In the genomic region with DNA sequence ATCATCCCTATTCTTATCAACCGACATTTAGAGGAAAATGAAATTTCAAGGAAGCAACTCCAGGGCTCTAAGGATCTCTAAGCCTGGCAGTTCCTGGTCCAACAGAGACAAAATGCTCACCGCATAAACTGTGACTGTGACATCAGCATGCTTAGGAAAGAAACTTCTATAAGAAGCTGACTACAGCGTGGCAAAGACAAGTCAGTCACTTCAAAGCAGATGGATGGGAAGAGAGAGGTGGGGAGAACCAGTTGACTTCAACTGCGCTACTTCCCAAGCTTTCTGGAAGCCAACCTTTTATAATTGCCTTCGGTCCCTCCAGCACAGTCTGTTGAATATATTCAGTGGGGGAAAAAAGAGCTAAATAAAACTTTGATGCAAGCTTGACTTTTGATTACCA, we compare ENCODE assay signal across 27 mouse cellular contexts. TPM values are rescaled to one million over a fixed set of nuclear protein-coding genes. Genes with fewer than 3 reads are reported as not detected.
DNase-seq lines count a peak whose midpoint lies in the region; ATAC-seq lines count a peak whose summit lies in the region.
"Had no signal": no experiment of that assay in that cellular context is flagged by ENCODE, and none has a peak within 500 bp of the region (broad histone marks: within the 10 kb centered on the region; RNA-seq: fewer than 3 reads in every experiment).

No protein-coding gene starts in this region.

- ATAC-seq in forebrain, embryonic 16.5 days, result peak; percentile 51
- no peak for ATAC-seq in midbrain, embryonic 11.5 days (ENCODE audit: low FRiP score)
- ATAC-seq in midbrain, embryonic 13.5 days, result no peak
- ATAC-seq: intestine, postnatal 0 days had no signal

- 78% methylated on average over 5 of the region's 5 CpGs for WGBS in forebrain, embryonic 16.5 days
- WGBS in forebrain, embryonic 10.5 days, result 85% methylated on average over 5 of the region's 5 CpGs
- WGBS in midbrain, embryonic 11.5 days, result 87% methylated on average over 5 of the region's 5 CpGs
- 83% methylated on average over 5 of the region's 5 CpGs for WGBS in midbrain, embryonic 13.5 days

- no peak overlapping the region for H3K27ac ChIP-seq in forebrain, embryonic 16.5 days (ENCODE audit: low read length)
- no peak overlapping the region for H3K27ac ChIP-seq in forebrain, embryonic 10.5 days
- H3K27ac ChIP-seq in midbrain, embryonic 11.5 days (ENCODE audit: low read depth, low read length), result no peak overlapping the region
- no peak overlapping the region for H3K27ac ChIP-seq in midbrain, embryonic 13.5 days
- H3K27ac ChIP-seq: embryonic facial prominence, embryonic 12.5 days; embryonic facial prominence, embryonic 15.5 days; forebrain, embryonic 12.5 days; gastrocnemius, adult 2 months; heart, embryonic 13.5 days; hindbrain, embryonic 12.5 days; hindbrain, embryonic 15.5 days had no signal

- H3K9me3 ChIP-seq in forebrain, embryonic 16.5 days (ENCODE audit: control insufficient read depth, low read length), result peaks cover 2% of the 10 kb centered on the region; the same call in 1 of the 2 replicates
- no peaks in the 10 kb centered on the region for H3K9me3 ChIP-seq in forebrain, embryonic 10.5 days
- H3K9me3 ChIP-seq in midbrain, embryonic 11.5 days (ENCODE audit: control insufficient read depth, low read length), result no peaks in the 10 kb centered on the region; the same call in 1 of the 2 replicates
- H3K9me3 ChIP-seq in midbrain, embryonic 13.5 days, result no peaks in the 10 kb centered on the region
- H3K9me3 ChIP-seq: embryonic facial prominence, embryonic 15.5 days; forebrain, embryonic 12.5 days; G1E; heart, embryonic 13.5 days; hindbrain, embryonic 12.5 days; hindbrain, embryonic 15.5 days had no signal

- no peak for DNase-seq in forebrain, embryonic 10.5 days (ENCODE audit: extremely low spot score, low spot score)
- peak; percentile 84 for DNase-seq in midbrain, embryonic 11.5 days (ENCODE audit: low spot score, missing footprints)
- peak; percentile 65 for DNase-seq in A20 (ENCODE audit: low read depth, low spot score)
- peak; percentile 17 for DNase-seq in brain, adult 2 months (ENCODE audit: low read depth, low spot score)
- DNase-seq in urinary bladder, adult 18-20 months (ENCODE audit: low spot score in 2 of 2), result no peak
- no peak for DNase-seq in gastrocnemius, postnatal 14 days
- DNase-seq: adrenal gland, adult 2 months; adrenal gland, postnatal 14 days; B cell, adult 2 months; cerebellum, adult 11 months; cerebellum, adult 2 months; cerebellum, adult 9-11 months; cerebellum, postnatal 25 days; gastrocnemius, adult 2 months; gastrocnemius, postnatal 25 days; heart, adult 18-20 months had no signal

- H3K36me3 ChIP-seq in forebrain, embryonic 16.5 days (ENCODE audit: control insufficient read depth, insufficient read depth), result no peaks in the 10 kb centered on the region
- no peaks in the 10 kb centered on the region for H3K36me3 ChIP-seq in forebrain, embryonic 10.5 days (replicated peaks)
- no peaks in the 10 kb centered on the region for H3K36me3 ChIP-seq in midbrain, embryonic 11.5 days (ENCODE audit: control insufficient read depth, insufficient read depth, low read length)
- H3K36me3 ChIP-seq in midbrain, embryonic 13.5 days, result no peaks in the 10 kb centered on the region
- H3K36me3 ChIP-seq: embryonic facial prominence, embryonic 12.5 days; embryonic facial prominence, embryonic 15.5 days; forebrain, embryonic 12.5 days; hindbrain, embryonic 12.5 days; hindbrain, embryonic 15.5 days had no signal

- H3K4me2 ChIP-seq in forebrain, embryonic 16.5 days (ENCODE audit: low read length), result no peak overlapping the region
- H3K4me2 ChIP-seq in midbrain, embryonic 11.5 days, result no peak overlapping the region
- no peak overlapping the region for H3K4me2 ChIP-seq in midbrain, embryonic 13.5 days (replicated peaks)
- H3K4me2 ChIP-seq: embryonic facial prominence, embryonic 12.5 days; embryonic facial prominence, embryonic 15.5 days; forebrain, embryonic 12.5 days; heart, embryonic 13.5 days; hindbrain, embryonic 12.5 days; hindbrain, embryonic 15.5 days had no signal

- H3K9ac ChIP-seq in forebrain, embryonic 16.5 days (replicated peaks; ENCODE audit: low read depth, low read length), result no peak overlapping the region
- no peak overlapping the region for H3K9ac ChIP-seq in midbrain, embryonic 11.5 days (ENCODE audit: low read length)
- H3K9ac ChIP-seq in midbrain, embryonic 13.5 days (replicated peaks), result no peak overlapping the region
- H3K9ac ChIP-seq: embryonic facial prominence, embryonic 12.5 days; embryonic facial prominence, embryonic 15.5 days; forebrain, embryonic 12.5 days; heart, embryonic 13.5 days; hindbrain, embryonic 12.5 days; hindbrain, embryonic 15.5 days had no signal

- H3K4me1 ChIP-seq in forebrain, embryonic 16.5 days (replicated peaks; ENCODE audit: control insufficient read depth, insufficient read depth, low read length), result peaks cover under 1% of the 10 kb centered on the region; the same call in 1 of the 2 replicates
- H3K4me1 ChIP-seq in forebrain, embryonic 10.5 days, result peaks cover 17% of the 10 kb centered on the region
- H3K4me1 ChIP-seq in midbrain, embryonic 11.5 days (ENCODE audit: control insufficient read depth, insufficient read depth, low read length), result 0 out of 2 replicates have a peak, but pooled peaks cover 3% of the 10 kb centered on the region
- H3K4me1 ChIP-seq in midbrain, embryonic 13.5 days (replicated peaks), result peaks cover 13% of the 10 kb centered on the region

- H3K4me3 ChIP-seq in forebrain, embryonic 16.5 days (replicated peaks; ENCODE audit: low read length), result no peak overlapping the region
- no peak overlapping the region for H3K4me3 ChIP-seq in forebrain, embryonic 10.5 days
- H3K4me3 ChIP-seq in midbrain, embryonic 11.5 days (ENCODE audit: low read depth, low read length), result no peak overlapping the region
- H3K4me3 ChIP-seq in midbrain, embryonic 13.5 days (replicated peaks), result no peak overlapping the region
- H3K4me3 ChIP-seq: embryonic facial prominence, embryonic 12.5 days; embryonic facial prominence, embryonic 15.5 days; forebrain, embryonic 12.5 days; gastrocnemius, adult 2 months; heart, embryonic 13.5 days; hindbrain, embryonic 12.5 days; hindbrain, embryonic 15.5 days had no signal

- intact Hi-C loops in gastrocnemius, postnatal 14 days (cut with DNase I; ENCODE audit: low total_unique reads), result no loop called here

- no peaks in the 10 kb centered on the region for H3K27me3 ChIP-seq in forebrain, embryonic 16.5 days (replicated peaks; ENCODE audit: control insufficient read depth, insufficient read depth, low read length)
- H3K27me3 ChIP-seq in forebrain, embryonic 10.5 days (ENCODE audit: poor library complexity, severe bottlenecking), result no peaks in the 10 kb centered on the region
- H3K27me3 ChIP-seq in midbrain, embryonic 11.5 days (ENCODE audit: control insufficient read depth, insufficient read depth, low read length), result no peaks in the 10 kb centered on the region
- no peaks in the 10 kb centered on the region for H3K27me3 ChIP-seq in midbrain, embryonic 13.5 days
- H3K27me3 ChIP-seq: CH12.LX; embryonic facial prominence, embryonic 12.5 days; embryonic facial prominence, embryonic 15.5 days; forebrain, embryonic 12.5 days; heart, embryonic 13.5 days; hindbrain, embryonic 12.5 days; hindbrain, embryonic 15.5 days had no signal

RNA-seq across cellular contexts. Expression of a gene that starts 54.2 kb away (rescaled TPM):
- 2.9 and 4.9 TPM in 2 replicates for polyA plus RNA-seq in forebrain, embryonic 16.5 days (2015; fragmentation: Nextera tagmentation; extraction: Ambion mirVana)
- polyA plus RNA-seq in forebrain, embryonic 10.5 days (2016; fragmentation: Nextera tagmentation; extraction: Ambion mirVana), result 2.0 and 2.5 TPM in 2 replicates
- 3.3 and 4.5 TPM in 2 replicates for polyA plus RNA-seq in midbrain, embryonic 11.5 days (2014; fragmentation: Nextera tagmentation; extraction: Ambion mirVana)
- polyA plus RNA-seq in midbrain, embryonic 13.5 days (2015; fragmentation: Nextera tagmentation; extraction: Ambion mirVana), result 4.0 and 5.1 TPM in 2 replicates
- total RNA-seq in gastrocnemius, postnatal 14 days (2021), result 1 to 10 TPM; 2.0 to 2.4 TPM

Comparison
In these comparisons a context has a peak if more than half of its experiments do, and no peak if none do; other contexts are left out.
1. DNase-seq: peak in midbrain, embryonic 11.5 days (single experiment), A20 (single experiment) and brain, adult 2 months (single experiment); none in forebrain, embryonic 10.5 days (single experiment), urinary bladder, adult 18-20 months (0 of 2) and gastrocnemius, postnatal 14 days (single experiment).